Mouse (Mus musculus) heart, postnatal 0 days (tissue): ENCODE data around the gene Smarcb1.

Source experiments
- CTCF ChIP-seq: IDR thresholded peaks from 2 replicates; pipeline ENCODE4 v1.5.1; 2016; ENCODE audit warnings: antibody characterized with exemption, control low read depth, low read depth
- EP300 ChIP-seq: IDR thresholded peaks from 2 replicates; pipeline ENCODE4 v1.6.1; 2016; ENCODE audit warnings: antibody characterized with exemption, low read depth

GRCm38 (mm10) chr10:75950791-75951210 lies 29.4 kb upstream of the Smarcb1 start:
- no peak for TF ChIP-seq CTCF
- no peak for TF ChIP-seq EP300
